Mouse (Mus musculus) liver, embryonic 14.5 days (tissue): Measurements from ENCODE around the gene Lpcat3.

ENCODE experiments used
- CTCF ChIP-seq: IDR thresholded peaks from 2 replicates; pipeline ENCODE4 v1.5.1; 2016; ENCODE audit warnings: antibody characterized with exemption, low read depth, control low read depth
- EP300 ChIP-seq: IDR thresholded peaks from 2 replicates; pipeline ENCODE4 v1.6.1; 2016; ENCODE audit warnings: antibody characterized with exemption, low read depth

GRCm38 (mm10) chr6:124722876-124723473 is 60.1 kb downstream of the Lpcat3 start:
- TF ChIP-seq CTCF (peak; percentile 17; the same call in 1 of the 2 replicates), EP300 (no peak)
